Mouse (Mus musculus): ENCODE data around the gene Dut.

Dut gene

GRCm38 (mm10) chr2:125247108-125247961, at the start of gene Dut:
Dut (plus strand) TSS chr2:125247190.
- DNase-seq: peak; percentile 98

GRCm38 (mm10) chr2:125208894-125209596, 37.9 kb upstream of the Dut start:
- no peak for DNase-seq

- no peak for DNase-seq
These were observed 35.0 kb upstream of the Dut start for GRCm38 (mm10) chr2:125211831-125212510.

GRCm38 (mm10) chr2:125214592-125214991, 32.4 kb upstream of the Dut start:
- peak; percentile 74 for DNase-seq

- no peak for DNase-seq
These were observed 29.7 kb upstream of the Dut start for GRCm38 (mm10) chr2:125217286-125217685.

GRCm38 (mm10) chr2:125218566-125218965, 28.4 kb upstream of the Dut start:
- DNase-seq: no peak

GRCm38 (mm10) chr2:125219268-125219667, 27.7 kb upstream of the Dut start:
- DNase-seq: no peak

GRCm38 (mm10) chr2:125221673-125222072, 25.3 kb upstream of the Dut start:
- no peak for DNase-seq

- no peak for DNase-seq
These were observed 18.2 kb upstream of the Dut start for GRCm38 (mm10) chr2:125228472-125229409.

- DNase-seq: no peak
These were observed 14.8 kb upstream of the Dut start for GRCm38 (mm10) chr2:125232183-125232582.

GRCm38 (mm10) chr2:125233537-125233936, 13.5 kb upstream of the Dut start:
- DNase-seq: no peak

GRCm38 (mm10) chr2:125234049-125234448, 12.9 kb upstream of the Dut start:
- no peak for DNase-seq

GRCm38 (mm10) chr2:125245545-125246285, 1.3 kb upstream of the Dut start:
- DNase-seq: no peak

- DNase-seq: peak; percentile 46
These were observed 321 bp upstream of the Dut start for GRCm38 (mm10) chr2:125246669-125247068.

GRCm38 (mm10) chr2:125247962-125248235, 909 bp downstream of the Dut start:
- no peak for DNase-seq

- DNase-seq: no peak
These were observed 1.3 kb downstream of the Dut start for GRCm38 (mm10) chr2:125248256-125248655.

GRCm38 (mm10) chr2:125249339-125249738, 2.3 kb downstream of the Dut start:
- no peak for DNase-seq

GRCm38 (mm10) chr2:125249874-125250273, 2.9 kb downstream of the Dut start:
- DNase-seq: no peak

GRCm38 (mm10) chr2:125251781-125252180, 4.8 kb downstream of the Dut start:
- DNase-seq: no peak

GRCm38 (mm10) chr2:125252275-125252674, 5.3 kb downstream of the Dut start:
- DNase-seq: peak; percentile 51

- DNase-seq: no peak
These were observed 6.7 kb downstream of the Dut start for GRCm38 (mm10) chr2:125253699-125254098.

- no peak for DNase-seq
These were observed 7.6 kb downstream of the Dut start for GRCm38 (mm10) chr2:125254630-125255029.

All from cerebellum, adult 9-10 months (tissue).